Mouse (Mus musculus): ENCODE measurements around the gene Tbx2.

DNA sequence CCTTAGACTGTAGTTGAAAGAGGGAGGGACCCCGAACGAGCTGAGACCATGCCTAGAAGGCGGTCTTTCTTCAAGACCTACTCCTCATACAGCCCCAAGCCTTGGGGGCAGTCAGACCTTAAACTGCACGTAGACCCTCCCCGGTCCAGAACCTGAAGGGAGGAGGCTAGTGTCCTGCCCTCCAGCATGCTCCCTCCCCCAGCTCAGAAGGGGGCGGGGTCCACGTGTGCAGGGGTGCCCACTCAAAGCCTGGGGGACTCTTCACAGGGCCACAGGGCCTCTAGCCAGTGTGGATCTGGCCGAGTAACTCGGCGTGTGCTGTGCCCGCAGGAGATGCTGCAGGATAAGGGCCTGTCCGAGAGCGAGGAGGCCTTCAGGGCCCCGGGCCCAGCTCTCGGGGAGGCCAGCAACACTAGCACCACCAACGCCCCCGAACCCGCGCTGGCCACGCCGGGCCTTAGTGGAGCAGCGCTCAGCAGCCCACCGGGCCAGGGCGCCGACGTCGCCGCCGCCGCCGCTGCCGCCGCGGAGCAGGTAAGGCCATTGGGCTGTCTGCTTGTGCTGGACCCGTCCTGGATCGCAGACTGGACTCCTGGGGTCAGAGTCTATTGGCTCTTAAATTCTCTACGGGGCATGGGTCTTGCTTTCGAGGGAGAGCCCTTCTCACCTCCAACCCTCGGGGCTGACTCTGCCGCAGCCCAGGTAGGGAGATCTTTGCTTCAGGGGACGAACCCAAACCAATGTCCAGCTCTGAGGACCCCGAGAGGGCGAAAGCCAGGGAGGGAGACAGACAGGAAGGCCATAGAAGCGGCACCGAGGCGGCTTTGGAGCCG lies 57.6 kb downstream of the Tbx2 start:
- TF ChIP-seq E2F4 (IDR thresholded peaks at IDR 0.05; ENCODE audit: insufficient read depth) (no peak), MYOG (IDR thresholded peaks at IDR 0.05; ENCODE audit: control insufficient read depth in 1 of 3, insufficient read depth in 1 of 3, insufficient read length in 2 of 3, low read depth in 2 of 3) (no peak), POLR2A (IDR thresholded peaks at IDR 0.05; ENCODE audit: insufficient read length, low read depth) (no peak), SRF (IDR thresholded peaks at IDR 0.05; ENCODE audit: control insufficient read depth, insufficient read length, low read depth) (no peak), MAX (IDR thresholded peaks at IDR 0.05; ENCODE audit: low read depth) (no peak)

All from myocyte (in vitro differentiated cells).